Mouse (Mus musculus): ENCODE measurements at regions not wholly inside any gene's neighbourhood (a gene's known extent, or its start where the extent isn't known, plus 50 kb on each side); places are given as distances from the start of the nearest gene placed in this dataset.

DNA sequence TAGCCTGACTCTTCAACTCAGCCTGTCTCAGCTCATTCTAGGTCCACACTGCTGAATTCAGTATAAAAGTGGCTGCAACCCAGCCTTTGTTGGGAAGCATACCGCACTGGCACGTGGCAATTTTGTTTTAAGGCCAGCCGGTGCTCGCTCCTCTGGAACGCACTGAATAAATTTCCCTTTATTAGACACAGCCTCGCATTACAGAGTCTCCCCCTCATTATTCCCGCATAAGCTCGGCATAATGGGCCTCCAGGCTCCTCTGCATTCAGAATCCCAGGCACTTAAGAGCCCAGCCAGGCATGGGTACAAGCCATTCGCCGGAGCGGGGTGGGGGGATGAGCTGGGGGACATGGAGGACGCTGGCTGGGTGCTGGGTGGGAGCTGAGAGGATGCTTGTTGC lies 103.4 kb downstream of the Olfm1 start:
- TF ChIP-seq CTCF (conservative IDR thresholded peaks at IDR 0.05; ENCODE audit: low read length) (no peak), NANOG (IDR thresholded peaks at IDR 0.05; ENCODE audit: borderline replicate concordance, low read length) (no peak)

Data from E14TG2a.4 (cell line).